8 mouse cellular contexts compared by ENCODE assay signal in genomic region chr8:87702051-87702521, GRCm38 (mm10).
DNase-seq lines count a peak whose midpoint lies in the region; ATAC-seq and TF ChIP-seq lines count a peak whose summit lies in the region.

No protein-coding gene starts in this region.

- H3K9me3 ChIP-seq in midbrain, embryonic 13.5 days = no peaks in the 10 kb centered on the region

- no peak for TF ChIP-seq POLR2A in cerebellum, adult 2 months (IDR thresholded peaks at IDR 0.05; ENCODE audit: borderline replicate concordance, insufficient read depth, low read length)

- H3K36me3 ChIP-seq in midbrain, embryonic 13.5 days = no peaks in the 10 kb centered on the region

- H3K9ac ChIP-seq in midbrain, embryonic 13.5 days (replicated peaks) = no peak overlapping the region

- H3K4me3 ChIP-seq in cerebellum, adult 2 months (replicated peaks; ENCODE audit: insufficient read depth, low read depth, low read length) = no peak overlapping the region
- H3K4me3 ChIP-seq in midbrain, embryonic 13.5 days (replicated peaks) = no peak overlapping the region

- no peak for TF ChIP-seq CTCF in cerebellum, adult 2 months (IDR thresholded peaks at IDR 0.05; ENCODE audit: borderline replicate concordance, insufficient read depth, low read depth, low read length)

- peak; percentile 40 for ATAC-seq in midbrain, embryonic 13.5 days

- 14% methylated on average over 8 of the region's 8 CpGs for WGBS in cerebellum, adult 2 months
- WGBS in midbrain, embryonic 13.5 days = 46% methylated on average over 8 of the region's 8 CpGs

- H3K27ac ChIP-seq in cerebellum, adult 2 months (ENCODE audit: insufficient read depth, low read length) = peak overlapping the region; percentile 68
- H3K27ac ChIP-seq in midbrain, embryonic 13.5 days = peak overlapping the region; percentile 94

- H3K4me2 ChIP-seq in midbrain, embryonic 13.5 days (replicated peaks) = no peak overlapping the region; the same call in 1 of the 2 replicates

- peak; percentile 22 for DNase-seq in layer of hippocampus, adult 9-11 months
- no peak for DNase-seq in layer of hippocampus, adult 18-20 months (ENCODE audit: low spot score in 2 of 2)
- peak; percentile 69 to 79 for DNase-seq in cerebellum, adult 2 months
- DNase-seq in heart, adult 9 months (ENCODE audit: low spot score in 2 of 2) = peak; percentile 22 to 38
- no peak for DNase-seq in thymus, postnatal 25 days
- DNase-seq in right cerebral cortex, adult 18-20 months = no peak
- no peak for DNase-seq in thymus, postnatal 10 days (ENCODE audit: low spot score in 2 of 2)

- peaks cover 26% of the 10 kb centered on the region for H3K4me1 ChIP-seq in cerebellum, adult 2 months (ENCODE audit: control insufficient read depth, insufficient read depth, low read length)
- H3K4me1 ChIP-seq in midbrain, embryonic 13.5 days (replicated peaks) = peaks cover 69% of the 10 kb centered on the region

- no peaks in the 10 kb centered on the region for H3K27me3 ChIP-seq in cerebellum, adult 2 months (ENCODE audit: control insufficient read depth, insufficient read depth, low read length)
- no peaks in the 10 kb centered on the region for H3K27me3 ChIP-seq in midbrain, embryonic 13.5 days

Comparison
In these comparisons a context has a peak if more than half of its experiments do, and no peak if none do; other contexts are left out.
1. DNase-seq: peak in layer of hippocampus, adult 9-11 months (single experiment), cerebellum, adult 2 months (2 of 2) and heart, adult 9 months (2 of 2); none in layer of hippocampus, adult 18-20 months (0 of 2), thymus, postnatal 25 days (single experiment), right cerebral cortex, adult 18-20 months (single experiment) and thymus, postnatal 10 days (0 of 2).